Mouse (Mus musculus) embryonic facial prominence, embryonic 10.5 days (tissue): Measurements from ENCODE around the gene Mms19. TPM values are rescaled to one million over a fixed set of nuclear protein-coding genes. Genes with fewer than 3 reads are reported as not detected.

ENCODE experiments used
- DNase-seq: peaks from one replicate; pipeline ENCODE4 v3.0.0-alpha.2; 2017; ENCODE audit warnings: low spot score
- H3K27ac ChIP-seq: fragments of 300-500 bp; sonication (generic); replicated peaks from 2 replicates; pipeline ENCODE4 v1.5.1; 2016; ENCODE audit warnings: mild to moderate bottlenecking
- H3K27me3 ChIP-seq: fragments of 300-500 bp; sonication (generic); replicated peaks from 2 replicates; pipeline ENCODE4 v1.6.1; 2016; ENCODE audit warnings: low read depth, mild to moderate bottlenecking; ENCODE audit not compliant: poor library complexity, severe bottlenecking
- H3K36me3 ChIP-seq: fragments of 300-500 bp; sonication (generic); replicated peaks from 2 replicates; pipeline ENCODE4 v1.6.1; 2016; ENCODE audit warnings: mild to moderate bottlenecking, moderate library complexity
- H3K4me1 ChIP-seq: fragments of 300-500 bp; sonication (generic); 2 replicates; pipeline ENCODE4 v1.6.1; 2016
- H3K4me3 ChIP-seq: fragments of 300-500 bp; sonication (generic); 2 replicates; pipeline ENCODE4 v1.5.1; 2016; ENCODE audit warnings: mild to moderate bottlenecking, moderate library complexity
- H3K9me3 ChIP-seq: fragments of 300-500 bp; sonication (generic); 2 replicates; pipeline ENCODE4 v1.6.1; 2016; ENCODE audit warnings: mild to moderate bottlenecking
- WGBS: fragments of 180-500 bp; shearing (Covaris S2); methylation state at CpG from one replicate; pipeline ENCODE4 v1.1.7; 2016; 5-methylcytosine and 5-hydroxymethylcytosine counted together
- polyA plus RNA-seq: library from polyadenylated mRNA; unstranded; fragments of >200 nt; fragmentation: Nextera tagmentation; extraction: Ambion mirVana; gene quantifications from 2 replicates; pipeline ENCODE4 v1.2.1, GENCODE M21; 2016

Mms19 gene
- polyA plus RNA-seq, 1 experiment from 2014 or later = 45.0 TPM

- 63% methylated on average over 4 of the region's 4 CpGs for WGBS
- no peaks in the 10 kb centered on the region for H3K27me3 ChIP-seq
- no peaks in the 10 kb centered on the region for H3K9me3 ChIP-seq
- peaks cover 56% of the 10 kb centered on the region for H3K4me1 ChIP-seq
- H3K36me3 ChIP-seq = peaks cover 6% of the 10 kb centered on the region
- no peak overlapping the region for H3K27ac ChIP-seq
- no peak overlapping the region for H3K4me3 ChIP-seq
- DNase-seq = no peak
Measured at GRCm38 (mm10) chr19:42010436-42010835, 29.5 kb upstream of the Mms19 start.

GRCm38 (mm10) chr19:42009067-42009466 is 28.1 kb upstream of the Mms19 start:
- no peak overlapping the region for H3K4me3 ChIP-seq
- H3K36me3 ChIP-seq = peaks cover 6% of the 10 kb centered on the region
- H3K27ac ChIP-seq = peak overlapping the region; percentile 66
- H3K9me3 ChIP-seq = no peaks in the 10 kb centered on the region
- no peaks in the 10 kb centered on the region for H3K27me3 ChIP-seq
- H3K4me1 ChIP-seq = peaks cover 52% of the 10 kb centered on the region
- DNase-seq = no peak
- WGBS = 69% methylated on average over 7 of the region's 7 CpGs

- Histone ChIP-seq H3K4me3 (no peak overlapping the region), H3K36me3 (peaks cover 6% of the 10 kb centered on the region), H3K9me3 (no peaks in the 10 kb centered on the region), H3K27ac (peak overlapping the region; percentile 66), H3K4me1 (peaks cover 50% of the 10 kb centered on the region), H3K27me3 (no peaks in the 10 kb centered on the region)
- 60% methylated on average over 3 of the region's 3 CpGs for WGBS
- no peak for DNase-seq
Measured at GRCm38 (mm10) chr19:42008586-42008985, 27.6 kb upstream of the Mms19 start.

GRCm38 (mm10) chr19:42006568-42006967 is 25.6 kb upstream of the Mms19 start:
- Histone ChIP-seq H3K9me3 (no peaks in the 10 kb centered on the region), H3K27me3 (no peaks in the 10 kb centered on the region), H3K4me3 (no peak overlapping the region), H3K36me3 (no peaks in the 10 kb centered on the region), H3K4me1 (peaks cover 50% of the 10 kb centered on the region), H3K27ac (no peak overlapping the region)
- 70% methylated on average over 8 of the region's 8 CpGs for WGBS
- DNase-seq = no peak

GRCm38 (mm10) chr19:42005616-42006015 is 24.7 kb upstream of the Mms19 start:
- WGBS = 75% methylated on average over 3 of the region's 3 CpGs
- H3K4me1 ChIP-seq = peaks cover 50% of the 10 kb centered on the region

GRCm38 (mm10) chr19:42004258-42004657 is 23.3 kb upstream of the Mms19 start:
- DNase-seq = no peak
- no peaks in the 10 kb centered on the region for H3K27me3 ChIP-seq
- H3K4me1 ChIP-seq = peaks cover 55% of the 10 kb centered on the region
- no peak overlapping the region for H3K27ac ChIP-seq
- H3K36me3 ChIP-seq = no peaks in the 10 kb centered on the region
- no peak overlapping the region for H3K4me3 ChIP-seq
- WGBS = 75% methylated on average over 6 of the region's 6 CpGs
- no peaks in the 10 kb centered on the region for H3K9me3 ChIP-seq

More at GRCm38 (mm10) chr19:42005616-42006015, 24.7 kb upstream of the Mms19 start:
- no peak overlapping the region for H3K4me3 ChIP-seq
- no peak for DNase-seq
- H3K27ac ChIP-seq = no peak overlapping the region
- no peaks in the 10 kb centered on the region for H3K36me3 ChIP-seq
- no peaks in the 10 kb centered on the region for H3K9me3 ChIP-seq
- no peaks in the 10 kb centered on the region for H3K27me3 ChIP-seq

- Histone ChIP-seq H3K4me1 (peaks cover 38% of the 10 kb centered on the region), H3K9me3 (no peaks in the 10 kb centered on the region), H3K27ac (no peak overlapping the region), H3K27me3 (no peaks in the 10 kb centered on the region), H3K4me3 (no peak overlapping the region), H3K36me3 (no peaks in the 10 kb centered on the region)
- DNase-seq = no peak
- 93% methylated on average over 12 of the region's 12 CpGs for WGBS
Measured at GRCm38 (mm10) chr19:42001253-42001980, 20.5 kb upstream of the Mms19 start.

GRCm38 (mm10) chr19:42000446-42000958 is 19.5 kb upstream of the Mms19 start:
- Histone ChIP-seq H3K9me3 (no peaks in the 10 kb centered on the region), H3K4me1 (peaks cover 41% of the 10 kb centered on the region), H3K4me3 (no peak overlapping the region), H3K36me3 (no peaks in the 10 kb centered on the region), H3K27me3 (no peaks in the 10 kb centered on the region), H3K27ac (peak overlapping the region; percentile 52; the same call in 1 of the 2 replicates)
- DNase-seq = peak; percentile 39
- 47% methylated on average over 4 of the region's 4 CpGs for WGBS

GRCm38 (mm10) chr19:41999688-42000283 is 18.8 kb upstream of the Mms19 start:
- DNase-seq = no peak
- Histone ChIP-seq H3K27ac (no peak overlapping the region), H3K4me1 (peaks cover 47% of the 10 kb centered on the region), H3K9me3 (no peaks in the 10 kb centered on the region), H3K36me3 (no peaks in the 10 kb centered on the region), H3K4me3 (no peak overlapping the region), H3K27me3 (no peaks in the 10 kb centered on the region)
- WGBS = 92% methylated on average over 4 of the region's 4 CpGs

GRCm38 (mm10) chr19:41998770-41999548 is 18.0 kb upstream of the Mms19 start:
- H3K36me3 ChIP-seq = no peaks in the 10 kb centered on the region

GRCm38 (mm10) chr19:41997090-41997489 is 16.1 kb upstream of the Mms19 start:
- no peaks in the 10 kb centered on the region for H3K36me3 ChIP-seq
- H3K9me3 ChIP-seq = no peaks in the 10 kb centered on the region
- H3K27me3 ChIP-seq = no peaks in the 10 kb centered on the region
- no peak overlapping the region for H3K27ac ChIP-seq
- WGBS = 85% methylated on average over 10 of the region's 10 CpGs
- no peak overlapping the region for H3K4me3 ChIP-seq
- peaks cover 54% of the 10 kb centered on the region for H3K4me1 ChIP-seq
- DNase-seq = no peak

More at GRCm38 (mm10) chr19:41998770-41999548, 18.0 kb upstream of the Mms19 start:
- Histone ChIP-seq H3K27ac (no peak overlapping the region), H3K4me1 (peaks cover 49% of the 10 kb centered on the region), H3K4me3 (no peak overlapping the region), H3K27me3 (no peaks in the 10 kb centered on the region), H3K9me3 (no peaks in the 10 kb centered on the region)
- DNase-seq = no peak
- WGBS = 92% methylated on average over 9 of the region's 9 CpGs

- H3K4me3 ChIP-seq = no peak overlapping the region
- DNase-seq = no peak
- H3K4me1 ChIP-seq = peaks cover 47% of the 10 kb centered on the region
- peak overlapping the region; percentile 52 for H3K27ac ChIP-seq
- 48% methylated on average over 1 of the region's 1 CpGs for WGBS
- no peaks in the 10 kb centered on the region for H3K9me3 ChIP-seq
- H3K36me3 ChIP-seq = no peaks in the 10 kb centered on the region
- no peaks in the 10 kb centered on the region for H3K27me3 ChIP-seq
Measured at GRCm38 (mm10) chr19:41995483-41995882, 14.5 kb upstream of the Mms19 start.
